Mouse (Mus musculus) midbrain, embryonic 14.5 days (tissue): ENCODE measurements around the gene Hist1h3e. TPM values are rescaled to one million over a fixed set of nuclear protein-coding genes. Genes with fewer than 3 reads are reported as not detected.

Experiments
- ATAC-seq: fragments of 200-750 bp; cut with Nextera tagmentation; 2 replicates; pipeline ENCODE4 v1.8.0; 2017; ENCODE audit warnings: moderate number of reproducible peaks, moderate library complexity; ENCODE audit not compliant: low FRiP score, low TSS enrichment
- DNase-seq: peaks from one replicate; pipeline ENCODE4 v3.0.0-alpha.2; 2015
- H3K27ac ChIP-seq: fragments of 300-500 bp; sonication (generic); replicated peaks from 2 replicates; pipeline ENCODE4 v1.5.1; 2014; ENCODE audit warnings: mild to moderate bottlenecking, low read depth, low read length, moderate library complexity
- H3K27me3 ChIP-seq: fragments of 300-500 bp; sonication (generic); 2 replicates; pipeline ENCODE4 v1.6.1; 2014; ENCODE audit warnings: low read length, control low read depth, mixed read lengths; ENCODE audit not compliant: control insufficient read depth, insufficient read depth
- H3K36me3 ChIP-seq: fragments of 300-500 bp; sonication (generic); 2 replicates; pipeline ENCODE4 v1.6.1; 2014; ENCODE audit warnings: low read length, control low read depth; ENCODE audit not compliant: control insufficient read depth, insufficient read depth
- H3K4me1 ChIP-seq: fragments of 300-500 bp; sonication (generic); 2 replicates; pipeline ENCODE4 v1.6.1; 2014; ENCODE audit warnings: mild to moderate bottlenecking, antibody characterized with exemption, low read length, control low read depth; ENCODE audit not compliant: control insufficient read depth, insufficient read depth
- H3K4me2 ChIP-seq: fragments of 300-500 bp; sonication (generic); 2 replicates; pipeline ENCODE4 v1.6.1; 2014; ENCODE audit warnings: mild to moderate bottlenecking, low read length, moderate library complexity
- H3K4me3 ChIP-seq: fragments of 300-500 bp; sonication (generic); replicated peaks from 2 replicates; pipeline ENCODE4 v1.5.1; 2014; ENCODE audit warnings: low read depth, low read length
- H3K9ac ChIP-seq: fragments of 300-500 bp; sonication (generic); replicated peaks from 2 replicates; pipeline ENCODE4 v1.6.1; 2014; ENCODE audit warnings: mild to moderate bottlenecking, low read length, moderate library complexity
- H3K9me3 ChIP-seq: fragments of 300-500 bp; sonication (generic); 2 replicates; pipeline ENCODE4 v1.6.1; 2016; ENCODE audit warnings: low read length, control low read depth, mixed read lengths; ENCODE audit not compliant: control insufficient read depth
- WGBS: fragments of 180-500 bp; shearing (Covaris S2); extraction: QIAGEN DNeasy Blood & Tissue Kit; methylation state at CpG from one replicate; pipeline ENCODE4 v1.1.7; 2014; 5-methylcytosine and 5-hydroxymethylcytosine counted together
- microRNA-seq: library from miRNA; unstranded; fragments of <30 nt; microRNA quantifications from one replicate; pipeline ENCODE4, GENCODE M21; 2016
- polyA plus RNA-seq: library from polyadenylated mRNA; unstranded; fragments of >200 nt; fragmentation: Nextera tagmentation; extraction: Ambion mirVana; gene quantifications from 2 replicates; pipeline ENCODE4 v1.2.1, GENCODE M21; 2014

Hist1h3e gene
- polyA plus RNA-seq, 1 experiment from 2014 or later: 3.8 TPM

DNA sequence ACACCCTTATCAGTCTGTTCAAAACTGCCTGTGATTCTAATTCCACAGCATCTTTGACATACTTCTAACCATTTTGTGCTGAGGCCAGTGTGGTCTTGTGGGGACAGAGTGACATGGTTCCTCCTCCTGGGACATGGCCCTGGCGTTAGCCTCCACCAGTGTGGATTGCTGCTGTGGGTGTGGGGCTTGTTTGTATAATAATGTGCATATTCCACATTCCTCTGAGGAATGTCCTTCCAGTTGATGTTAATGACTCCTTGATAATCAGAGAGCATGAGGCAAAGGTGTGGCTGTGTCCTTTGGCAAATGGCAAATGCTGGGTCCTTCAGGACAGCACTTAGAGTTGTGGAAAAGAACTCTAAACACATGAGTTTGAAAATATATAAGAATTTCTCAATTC lies 48.7 kb downstream of the Hist1h3e start:
- Histone ChIP-seq H3K27me3 (no peaks in the 10 kb centered on the region), H3K36me3 (no peaks in the 10 kb centered on the region), H3K4me1 (no peaks in the 10 kb centered on the region), H3K4me2 (no peak overlapping the region), H3K27ac (no peak overlapping the region), H3K4me3 (no peak overlapping the region), H3K9me3 (no peaks in the 10 kb centered on the region), H3K9ac (no peak overlapping the region)
- no peak for DNase-seq
- ATAC-seq: no peak
- WGBS: 87% methylated on average over 1 of the region's 1 CpGs

Small RNA genes within 50 kb of the gene (microRNA-seq; reads per million reads assigned to microRNA genes)
- gene Gm44297: not detected
- gene Gm44359: not detected
- not detected for gene Gm44394
- 0.59 reads per million for gene n-TStga1

Other genes with a start within 250 kb of the Hist1h3e start
- gene Zfp322a, start 193.2 kb downstream of the Hist1h3e start, polyA plus RNA-seq: 41.2 and 64.4 TPM in 2 replicates
- 9.3 and 9.9 TPM in 2 replicates for gene Abt1, start 138.5 kb downstream of the Hist1h3e start, polyA plus RNA-seq
- 0.09 TPM in 1 of 2 replicates, not detected in the other for gene Btn1a1, start 96.5 kb downstream of the Hist1h3e start, polyA plus RNA-seq
- gene Btn2a2, start 73.5 kb downstream of the Hist1h3e start, polyA plus RNA-seq: not detected in 2 replicates
- gene Hist1h4h, start 31.3 kb downstream of the Hist1h3e start, polyA plus RNA-seq: 4.1 and 6.4 TPM in 2 replicates
- gene Hist1h2af, start 28.5 kb downstream of the Hist1h3e start, polyA plus RNA-seq: 3.4 and 4.6 TPM in 2 replicates
- gene Hist1h3g, start 26.9 kb downstream of the Hist1h3e start, polyA plus RNA-seq: 0.77 and 1.4 TPM in 2 replicates
- gene Hist1h2bh, start 19.0 kb downstream of the Hist1h3e start, polyA plus RNA-seq: 0.13 and 0.30 TPM in 2 replicates
- 0.32 and 0.47 TPM in 2 replicates for gene Hist1h3f, start 18.3 kb downstream of the Hist1h3e start, polyA plus RNA-seq
- gene Hist1h4f, start 10.7 kb downstream of the Hist1h3e start, polyA plus RNA-seq: not detected in 2 replicates
- 0.11 and 0.18 TPM in 2 replicates for gene Hist1h1d, start 9.1 kb downstream of the Hist1h3e start, polyA plus RNA-seq
- gene Hist1h2ae, start 8.9 kb upstream of the Hist1h3e start, polyA plus RNA-seq: 30.2 and 34.0 TPM in 2 replicates
- 1.4 and 2.6 TPM in 2 replicates for gene Hist1h2bg, start 9.0 kb upstream of the Hist1h3e start, polyA plus RNA-seq
- gene Hist1h2bf, start 11.8 kb upstream of the Hist1h3e start, polyA plus RNA-seq: 1.5 and 2.7 TPM in 2 replicates
- gene Hist1h2ad, start 12.0 kb upstream of the Hist1h3e start, polyA plus RNA-seq: 2.1 and 2.2 TPM in 2 replicates
- gene Hist1h3d, start 13.4 kb upstream of the Hist1h3e start, polyA plus RNA-seq: 1.6 and 2.0 TPM in 2 replicates
- 38.1 and 40.0 TPM in 2 replicates for gene Hist1h4d, start 19.2 kb upstream of the Hist1h3e start, polyA plus RNA-seq
- 0.72 and 1.4 TPM in 2 replicates for gene Hist1h2be, start 58.8 kb upstream of the Hist1h3e start, polyA plus RNA-seq
- gene Hist1h1e, start 60.2 kb upstream of the Hist1h3e start, polyA plus RNA-seq: 4.4 and 8.6 TPM in 2 replicates
- 0.57 and 0.67 TPM in 2 replicates for gene Hist1h2ac, start 121.6 kb upstream of the Hist1h3e start, polyA plus RNA-seq
- 13.1 and 17.3 TPM in 2 replicates for gene Hist1h2bc, start 121.8 kb upstream of the Hist1h3e start, polyA plus RNA-seq
- not detected in 2 replicates for gene Hist1h1t, start 133.4 kb upstream of the Hist1h3e start, polyA plus RNA-seq
- gene Hist1h4c, start 136.1 kb upstream of the Hist1h3e start, polyA plus RNA-seq: 2.9 and 4.3 TPM in 2 replicates
- 0.77 and 3.9 TPM in 2 replicates for gene Hfe, start 148.5 kb upstream of the Hist1h3e start, polyA plus RNA-seq
- 5.7 and 9.2 TPM in 2 replicates for gene Hist1h1c, start 176.4 kb upstream of the Hist1h3e start, polyA plus RNA-seq
- gene Hist1h3c, start 183.2 kb upstream of the Hist1h3e start, polyA plus RNA-seq: 1.2 TPM in 2 replicates
- 0.51 TPM in 1 of 2 replicates, not detected in the other for gene Hist1h2bb, start 184.4 kb upstream of the Hist1h3e start, polyA plus RNA-seq
- gene Hist1h2ab, start 188.8 kb upstream of the Hist1h3e start, polyA plus RNA-seq: 11.3 and 13.5 TPM in 2 replicates
- 3.5 and 4.0 TPM in 2 replicates for gene Hist1h3b, start 189.9 kb upstream of the Hist1h3e start, polyA plus RNA-seq
- gene Hist1h4b, start 194.6 kb upstream of the Hist1h3e start, polyA plus RNA-seq: 2.8 and 5.0 TPM in 2 replicates
- 0.47 and 1.1 TPM in 2 replicates for gene Hist1h4a, start 198.9 kb upstream of the Hist1h3e start, polyA plus RNA-seq
- 2.2 TPM in 2 replicates for gene Hist1h3a, start 200.0 kb upstream of the Hist1h3e start, polyA plus RNA-seq
- 0.93 TPM in 1 of 2 replicates, not detected in the other for gene Hist1h1a, start 201.3 kb upstream of the Hist1h3e start, polyA plus RNA-seq
- not detected in 2 replicates for gene Trim38, start 207.5 kb upstream of the Hist1h3e start, polyA plus RNA-seq
- not detected in 2 replicates for gene Slc17a2, start 244.6 kb upstream of the Hist1h3e start, polyA plus RNA-seq